Mouse (Mus musculus) gastrocnemius, postnatal 36 days (tissue): ENCODE data around the gene Olfr1301. TPM values are rescaled to one million over a fixed set of nuclear protein-coding genes. Genes with fewer than 3 reads are reported as not detected.

ENCODE experiments used
- DNase-seq, 2 experiments: peaks; one replicate each; pipeline ENCODE4 v3.0.0; 2022
- intact Hi-C: fragments of 180-260 bp; cut with DNase I; formaldehyde crosslinking; loops from one replicate; pipeline ENCODE4 v1.15.1; 2025
- long read RNA-seq, 2 experiments: library from polyadenylated mRNA; stranded (forward); transcript quantifications; one replicate each; pipeline ENCODE4 v2.0.0; 2021
- total RNA-seq, 2 experiments: library from RNA; stranded (reverse); gene quantifications; 2 replicates each; pipeline ENCODE4 v1.2.3; 2021

The Olfr1301 gene
- total RNA-seq = not detected
- long read RNA-seq, experiment 1 = 0 reads
- long read RNA-seq, experiment 2 = 0 reads

- intact Hi-C loops = no loop called here
- DNase-seq = no peak
Measured at GRCm38 (mm10) chr2:111750706-111751105, at the start of gene Olfr1301. Olfr1301 (plus strand) TSS chr2:111751006.

GRCm38 (mm10) chr2:111726739-111727138 lies 24.1 kb upstream of the Olfr1301 start:
- intact Hi-C loops = no loop called here
- no peak for DNase-seq

- intact Hi-C loops = no loop called here
- no peak for DNase-seq
Measured at GRCm38 (mm10) chr2:111777129-111777528, 26.3 kb downstream of the Olfr1301 start, which contains the start of gene Olfr1302. Olfr1302 (plus strand) TSS chr2:111777429.

Other genes with a start within 250 kb of the Olfr1301 start
- not detected for gene Olfr1293-ps, start 225.8 kb upstream of the Olfr1301 start, total RNA-seq
- not detected for gene Olfr1294, start 210.7 kb upstream of the Olfr1301 start, total RNA-seq
- not detected for gene Olfr1295, start 181.3 kb upstream of the Olfr1301 start, total RNA-seq
- not detected for gene Olfr1297, start 124.5 kb upstream of the Olfr1301 start, total RNA-seq
- gene Olfr1298, start 101.8 kb upstream of the Olfr1301 start, total RNA-seq = not detected
- gene Olfr1299, start 89.6 kb upstream of the Olfr1301 start, total RNA-seq = not detected
- gene Olfr1302, start 26.4 kb downstream of the Olfr1301 start, total RNA-seq = not detected
- gene Olfr1303, start 69.3 kb downstream of the Olfr1301 start, total RNA-seq = not detected
- gene Olfr1305, start 126.1 kb downstream of the Olfr1301 start, total RNA-seq = not detected
- not detected for gene Olfr1306, start 165.3 kb downstream of the Olfr1301 start, total RNA-seq
- not detected for gene Olfr1307, start 198.4 kb downstream of the Olfr1301 start, total RNA-seq
- not detected for gene Olfr1308, start 213.9 kb downstream of the Olfr1301 start, total RNA-seq
- gene Olfr1309, start 239.3 kb downstream of the Olfr1301 start, total RNA-seq = not detected